ENCODE assay signal across 8 mouse cellular contexts in the genomic region with DNA sequence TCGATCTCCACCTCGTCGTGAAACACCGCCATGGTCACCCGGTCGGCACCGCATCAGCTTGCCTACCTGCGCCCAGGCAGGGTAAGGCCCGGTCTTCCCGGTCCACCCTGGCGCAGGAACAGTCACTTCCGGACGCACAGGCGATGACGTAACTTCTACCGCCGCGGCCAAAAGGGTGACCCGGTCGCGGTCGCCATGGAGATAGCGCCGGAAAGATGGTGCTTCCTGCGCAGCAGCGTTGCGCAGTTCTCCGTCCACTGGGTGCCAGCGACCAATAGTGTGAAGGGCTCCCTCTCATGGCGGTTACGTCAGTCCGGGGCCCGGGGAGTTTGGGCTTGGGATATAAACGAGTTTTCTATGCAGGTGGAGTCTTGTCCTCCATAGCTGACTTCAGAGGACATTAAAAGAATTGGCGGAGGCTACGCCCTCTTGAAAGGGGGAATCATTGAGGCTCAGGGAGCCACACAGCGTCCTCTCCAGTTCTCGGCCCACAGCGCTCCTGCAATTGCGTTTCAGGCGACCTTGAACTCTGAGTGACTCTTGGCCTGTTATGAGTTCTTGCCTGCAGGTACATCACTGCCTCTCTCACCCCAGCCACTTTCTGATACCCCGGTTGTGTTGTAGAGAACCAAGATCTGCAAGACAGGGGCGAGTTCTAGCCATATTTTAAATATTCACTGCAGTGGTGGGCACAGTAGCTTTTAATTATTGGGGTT. TPM values are rescaled to one million over a fixed set of nuclear protein-coding genes. Genes with fewer than 3 reads are reported as not detected.
DNase-seq lines count a peak whose midpoint lies in the region; ATAC-seq and TF ChIP-seq lines count a peak whose summit lies in the region.

A gene (minus strand): TSS at position 244 of the 716 bp plus-strand sequence.

- TF ChIP-seq CTCF in kidney, adult 2 months (conservative IDR thresholded peaks at IDR 0.05; ENCODE audit: insufficient read depth, insufficient read length, low read depth, low read length): peak; percentile 23; the same call in 1 of the 2 replicates
- TF ChIP-seq CTCF in spleen, adult 2 months (IDR thresholded peaks at IDR 0.05; ENCODE audit: extremely low read depth, insufficient read depth, insufficient read length, insufficient replicate concordance): peak; percentile 26; the same call in 1 of the 2 replicates

- peak; percentile 99 for DNase-seq in 3134 (ENCODE audit: extremely low read depth, insufficient read length, low spot score)
- DNase-seq in adrenal gland, postnatal 36 days: peak; percentile 99
- DNase-seq in heart, adult 18-20 months: peak; percentile 99
- DNase-seq in kidney, adult 2 months: peak; percentile 100
- peak; percentile 92 to 99 for DNase-seq in spleen, adult 2 months (ENCODE audit: low read depth in 1 of 2, low spot score in 2 of 2)

- H3K36me3 ChIP-seq in embryonic facial prominence, embryonic 13.5 days: peaks cover 24% of the 10 kb centered on the region
- H3K36me3 ChIP-seq in kidney, adult 2 months (ENCODE audit: control insufficient read depth, insufficient read depth, low read length): no peaks in the 10 kb centered on the region; the same call in 1 of the 2 replicates
- peaks cover 25% of the 10 kb centered on the region for H3K36me3 ChIP-seq in limb, embryonic 12.5 days
- peaks cover 22% of the 10 kb centered on the region for H3K36me3 ChIP-seq in midbrain, embryonic 15.5 days (replicated peaks)
- H3K36me3 ChIP-seq in spleen, adult 2 months (ENCODE audit: control insufficient read depth, insufficient read depth, low read length): peaks cover 11% of the 10 kb centered on the region

- H3K9me3 ChIP-seq in embryonic facial prominence, embryonic 13.5 days: no peaks in the 10 kb centered on the region
- no peaks in the 10 kb centered on the region for H3K9me3 ChIP-seq in limb, embryonic 12.5 days
- no peaks in the 10 kb centered on the region for H3K9me3 ChIP-seq in midbrain, embryonic 15.5 days

- TF ChIP-seq POLR2A in kidney, adult 2 months (IDR thresholded peaks at IDR 0.05; ENCODE audit: low read depth, low read length): peak; percentile 56
- peak; percentile 30 for TF ChIP-seq POLR2A in spleen, adult 2 months (IDR thresholded peaks at IDR 0.05; ENCODE audit: low read depth, low read length)

- WGBS in embryonic facial prominence, embryonic 13.5 days: under 1% methylated on average over 43 of the region's 43 CpGs
- under 1% methylated on average over 43 of the region's 43 CpGs for WGBS in kidney, adult 2 months
- WGBS in limb, embryonic 12.5 days: under 1% methylated on average over 43 of the region's 43 CpGs
- under 1% methylated on average over 43 of the region's 43 CpGs for whole genome bisulfite sequencing in midbrain, embryonic 15.5 days
- under 1% methylated on average over 43 of the region's 43 CpGs for WGBS in spleen, adult 2 months

- peak within 1 kb of the TSS; percentile 86 for H3K27ac ChIP-seq in embryonic facial prominence, embryonic 13.5 days
- peak within 1 kb of the TSS; percentile 95 for H3K27ac ChIP-seq in kidney, adult 2 months (ENCODE audit: insufficient read depth, low read depth, low read length)
- H3K27ac ChIP-seq in limb, embryonic 12.5 days: peak within 1 kb of the TSS; percentile 79
- peak within 1 kb of the TSS; percentile 85 for H3K27ac ChIP-seq in midbrain, embryonic 15.5 days
- H3K27ac ChIP-seq in spleen, adult 2 months (ENCODE audit: insufficient read depth, low read length): peak within 1 kb of the TSS; percentile 87

- peak; percentile 92 for ATAC-seq in embryonic facial prominence, embryonic 13.5 days (ENCODE audit: insufficient number of reproducible peaks, insufficient read depth, low FRiP score, low TSS enrichment, low read depth)
- ATAC-seq in limb, embryonic 12.5 days (ENCODE audit: insufficient number of reproducible peaks, insufficient read depth, low FRiP score, low TSS enrichment, low read depth): peak; percentile 97
- peak; percentile 98 for ATAC-seq in midbrain, embryonic 15.5 days (replicated peaks)

- H3K4me1 ChIP-seq in embryonic facial prominence, embryonic 13.5 days: peaks cover 17% of the 10 kb centered on the region
- peaks cover 3% of the 10 kb centered on the region; the same call in 1 of the 2 replicates for H3K4me1 ChIP-seq in kidney, adult 2 months (ENCODE audit: control insufficient read depth, insufficient read depth, low read length)
- H3K4me1 ChIP-seq in limb, embryonic 12.5 days (replicated peaks): peaks cover 13% of the 10 kb centered on the region; the same call in 1 of the 2 replicates
- H3K4me1 ChIP-seq in midbrain, embryonic 15.5 days: peaks cover 25% of the 10 kb centered on the region
- H3K4me1 ChIP-seq in spleen, adult 2 months (ENCODE audit: control insufficient read depth, insufficient read depth, insufficient read length): peaks cover 5% of the 10 kb centered on the region; the same call in 1 of the 2 replicates

- peak within 1 kb of the TSS; percentile 72 for H3K4me2 ChIP-seq in embryonic facial prominence, embryonic 13.5 days
- H3K4me2 ChIP-seq in limb, embryonic 12.5 days: peak within 1 kb of the TSS; percentile 64
- peak within 1 kb of the TSS; percentile 52 for H3K4me2 ChIP-seq in midbrain, embryonic 15.5 days

- H3K4me3 ChIP-seq in embryonic facial prominence, embryonic 13.5 days: peak within 1 kb of the TSS; percentile 68
- peak within 1 kb of the TSS; percentile 88 for H3K4me3 ChIP-seq in kidney, adult 2 months (ENCODE audit: insufficient read depth, low read depth, low read length)
- peak within 1 kb of the TSS; percentile 63 for H3K4me3 ChIP-seq in limb, embryonic 12.5 days (replicated peaks)
- H3K4me3 ChIP-seq in midbrain, embryonic 15.5 days: peak within 1 kb of the TSS; percentile 59
- peak within 1 kb of the TSS; percentile 70 for H3K4me3 ChIP-seq in spleen, adult 2 months (ENCODE audit: extremely low read depth, insufficient read depth, insufficient read length)

- H3K27me3 ChIP-seq in embryonic facial prominence, embryonic 13.5 days: no peaks in the 10 kb centered on the region
- no peaks in the 10 kb centered on the region for H3K27me3 ChIP-seq in kidney, adult 2 months (replicated peaks; ENCODE audit: control insufficient read depth, insufficient read depth, low read length)
- no peaks in the 10 kb centered on the region for H3K27me3 ChIP-seq in limb, embryonic 12.5 days
- H3K27me3 ChIP-seq in midbrain, embryonic 15.5 days (replicated peaks): no peaks in the 10 kb centered on the region
- no peaks in the 10 kb centered on the region for H3K27me3 ChIP-seq in spleen, adult 2 months (ENCODE audit: control insufficient read depth, insufficient read depth, low read length)

- H3K9ac ChIP-seq in embryonic facial prominence, embryonic 13.5 days: peak within 1 kb of the TSS; percentile 79
- H3K9ac ChIP-seq in limb, embryonic 12.5 days (replicated peaks): peak within 1 kb of the TSS; percentile 57
- peak within 1 kb of the TSS; percentile 51 for H3K9ac ChIP-seq in midbrain, embryonic 15.5 days

RNA-seq across cellular contexts. Expression of the gene that starts here (rescaled TPM):
- total RNA-seq in adrenal gland, postnatal 36 days (2021): 10 to 100 TPM; 61.1 to 72.5 TPM
- 77.9 and 80.1 TPM in 2 replicates for polyA plus RNA-seq in embryonic facial prominence, embryonic 13.5 days (2015; fragmentation: Nextera tagmentation; extraction: Ambion mirVana)
- 10 to 100 TPM; 89.0 to 90.5 TPM for total RNA-seq in heart, adult 18-20 months (2021)
- 31.2 and 43.1 TPM in 2 replicates for polyA plus RNA-seq in kidney, adult 2 months (2012; rRNA removed)
- polyA plus RNA-seq in limb, embryonic 12.5 days (2016; fragmentation: Nextera tagmentation; extraction: Ambion mirVana): 76.7 and 78.6 TPM in 2 replicates
- 67.2 and 70.2 TPM in 2 replicates for polyA plus RNA-seq in midbrain, embryonic 15.5 days (2015; fragmentation: Nextera tagmentation; extraction: Ambion mirVana)
- 8.3 and 10.1 TPM in 2 replicates for polyA plus RNA-seq in spleen, adult 2 months (2012; rRNA removed)

Comparison
In these comparisons a context has a peak if more than half of its experiments do, and no peak if none do; other contexts are left out.
1. Peak in every context shown above with its lines: DNase-seq, ATAC-seq, H3K4me3 ChIP-seq and H3K27ac ChIP-seq.